Mouse (Mus musculus): ENCODE measurements around the gene Csrnp2. TPM values are rescaled to one million over a fixed set of nuclear protein-coding genes. Genes with fewer than 3 reads are reported as not detected.
A peak's percentile ranks its signal among the peaks of the same experiment; 100 is the strongest.

Gene Csrnp2
- polyA plus RNA-seq, 1 experiment from 2014 or later = 4.7 TPM

GRCm38 (mm10) chr15:100470037-100470436 lies 25.3 kb downstream of the Csrnp2 start:
- H3K27me3 ChIP-seq (replicated peaks; ENCODE audit: insufficient read depth, low read length) = no peaks in the 10 kb centered on the region
- peaks cover 2% of the 10 kb centered on the region; the same call in 1 of the 2 replicates for H3K36me3 ChIP-seq (ENCODE audit: insufficient read depth, low read length)
- H3K4me3 ChIP-seq (ENCODE audit: low read depth, low read length) = no peak overlapping the region; the same call in 1 of the 2 replicates
- no peak for ATAC-seq
- peaks cover 8% of the 10 kb centered on the region; the same call in 1 of the 2 replicates for H3K4me1 ChIP-seq (ENCODE audit: insufficient read depth, low read depth, low read length)
- 53% methylated on average over 10 of the region's 10 CpGs for WGBS
- TF ChIP-seq CTCF (IDR thresholded peaks at IDR 0.05) = no peak
- no peak for TF ChIP-seq EP300 (IDR thresholded peaks at IDR 0.05)
- H3K27ac ChIP-seq (ENCODE audit: low read length) = no peak overlapping the region
- H3K9ac ChIP-seq (replicated peaks; ENCODE audit: low read depth) = 0 out of 2 replicates have a peak overlapping the region, but pooled peaks have one; percentile 58
- H3K4me2 ChIP-seq (replicated peaks; ENCODE audit: low read depth, low read length) = peak overlapping the region; percentile 90; the same call in 1 of the 2 replicates
- no peak for DNase-seq (ENCODE audit: low spot score)
- no peaks in the 10 kb centered on the region for H3K9me3 ChIP-seq (ENCODE audit: low read length)

DNA sequence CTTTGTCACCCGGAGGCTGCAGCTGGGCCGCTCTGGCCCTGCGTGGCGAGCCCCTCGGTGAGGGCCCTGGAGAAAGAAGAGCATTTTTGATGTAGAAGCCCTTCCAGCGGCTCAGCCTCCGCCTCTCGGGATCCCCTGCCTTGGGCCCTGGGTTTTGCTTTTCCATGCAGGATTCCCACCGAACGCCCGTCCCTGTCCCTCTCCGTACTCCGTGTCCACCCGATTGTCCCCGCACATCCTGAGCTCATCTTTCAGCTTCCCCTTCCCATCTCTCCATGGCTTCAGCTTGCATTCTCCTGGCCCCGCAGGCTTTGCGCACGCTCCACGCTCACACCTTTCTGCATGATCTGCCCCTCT lies 26.1 kb downstream of the Csrnp2 start:
- no peaks in the 10 kb centered on the region for H3K27me3 ChIP-seq (replicated peaks; ENCODE audit: insufficient read depth, low read length)
- peak; percentile 8; the same call in 1 of the 2 replicates for ATAC-seq
- TF ChIP-seq EP300 (IDR thresholded peaks at IDR 0.05) (no peak), CTCF (IDR thresholded peaks at IDR 0.05) (no peak)
- H3K9me3 ChIP-seq (ENCODE audit: low read length) = no peaks in the 10 kb centered on the region
- peak; percentile 28 for DNase-seq (ENCODE audit: low spot score)
- H3K4me3 ChIP-seq (ENCODE audit: low read depth, low read length) = peak overlapping the region; percentile 81
- H3K9ac ChIP-seq (replicated peaks; ENCODE audit: low read depth) = peak overlapping the region; percentile 58
- H3K36me3 ChIP-seq (ENCODE audit: insufficient read depth, low read length) = no peaks in the 10 kb centered on the region
- peaks cover 8% of the 10 kb centered on the region; the same call in 1 of the 2 replicates for H3K4me1 ChIP-seq (ENCODE audit: insufficient read depth, low read depth, low read length)
- peak overlapping the region; percentile 90 for H3K4me2 ChIP-seq (replicated peaks; ENCODE audit: low read depth, low read length)
- no peak overlapping the region for H3K27ac ChIP-seq (ENCODE audit: low read length)
- WGBS = under 1% methylated on average over 19 of the region's 19 CpGs

GRCm38 (mm10) chr15:100468295-100469188 lies 26.7 kb downstream of the Csrnp2 start, which contains the start of gene Letmd1:
TSS of gene Letmd1 (plus strand) at chr15:100469023.
- peaks cover 8% of the 10 kb centered on the region; the same call in 1 of the 2 replicates for H3K4me1 ChIP-seq (ENCODE audit: insufficient read depth, low read depth, low read length)
- H3K4me2 ChIP-seq (replicated peaks; ENCODE audit: low read depth, low read length) = peak within 1 kb of the TSS; percentile 90
- H3K4me3 ChIP-seq (ENCODE audit: low read depth, low read length) = peak within 1 kb of the TSS; percentile 81
- DNase-seq (ENCODE audit: low spot score) (peak; percentile 93), ATAC-seq (peak; percentile 99)
- peak within 1 kb of the TSS; percentile 58 for H3K9ac ChIP-seq (replicated peaks; ENCODE audit: low read depth)
- H3K27me3 ChIP-seq (replicated peaks; ENCODE audit: insufficient read depth, low read length) = no peaks in the 10 kb centered on the region
- peak; percentile 82 for TF ChIP-seq CTCF (IDR thresholded peaks at IDR 0.05)
- no peak for TF ChIP-seq EP300 (IDR thresholded peaks at IDR 0.05)
- H3K9me3 ChIP-seq (ENCODE audit: low read length) = no peaks in the 10 kb centered on the region
- peak within 1 kb of the TSS; percentile 79 for H3K27ac ChIP-seq (ENCODE audit: low read length)
- 3% methylated on average over 79 of the region's 84 CpGs for WGBS
- no peaks in the 10 kb centered on the region for H3K36me3 ChIP-seq (ENCODE audit: insufficient read depth, low read length)

DNA sequence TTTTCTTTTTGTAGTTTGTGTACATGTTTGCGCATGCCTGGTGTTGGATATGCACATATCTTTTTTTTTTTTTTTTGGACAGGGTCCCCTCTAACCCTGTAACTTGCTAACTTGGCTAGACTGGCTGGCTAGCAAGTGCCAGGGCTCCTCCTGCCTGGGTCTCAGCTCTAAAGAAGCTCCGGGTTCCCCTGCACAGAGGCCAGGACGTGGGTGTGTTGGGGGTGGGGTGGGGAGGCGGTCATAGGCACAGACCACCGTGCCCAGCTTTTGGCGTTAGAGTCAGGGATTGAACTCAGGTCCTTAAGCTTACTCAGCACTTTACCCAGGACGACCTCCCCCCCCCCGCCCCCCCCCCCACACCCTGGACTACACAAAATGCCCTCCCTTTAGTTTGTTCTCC lies 27.6 kb downstream of the Csrnp2 start:
- Histone ChIP-seq H3K36me3 (ENCODE audit: insufficient read depth, low read length) (no peaks in the 10 kb centered on the region), H3K4me1 (ENCODE audit: insufficient read depth, low read depth, low read length) (peaks cover 8% of the 10 kb centered on the region; the same call in 1 of the 2 replicates), H3K9me3 (ENCODE audit: low read length) (no peaks in the 10 kb centered on the region), H3K27ac (ENCODE audit: low read length) (no peak overlapping the region), H3K4me3 (ENCODE audit: low read depth, low read length) (no peak overlapping the region), H3K4me2 (replicated peaks; ENCODE audit: low read depth, low read length) (no peak overlapping the region), H3K27me3 (replicated peaks; ENCODE audit: insufficient read depth, low read length) (no peaks in the 10 kb centered on the region), H3K9ac (replicated peaks; ENCODE audit: low read depth) (no peak overlapping the region)
- DNase-seq (ENCODE audit: low spot score) = no peak
- 40% methylated on average over 8 of the region's 8 CpGs for WGBS
- TF ChIP-seq EP300 (IDR thresholded peaks at IDR 0.05) (no peak), CTCF (IDR thresholded peaks at IDR 0.05) (no peak)
- no peak for ATAC-seq

GRCm38 (mm10) chr15:100465432-100465831 lies 29.9 kb downstream of the Csrnp2 start:
- no peak overlapping the region for H3K27ac ChIP-seq (ENCODE audit: low read length)
- peaks cover 8% of the 10 kb centered on the region; the same call in 1 of the 2 replicates for H3K4me1 ChIP-seq (ENCODE audit: insufficient read depth, low read depth, low read length)
- H3K27me3 ChIP-seq (replicated peaks; ENCODE audit: insufficient read depth, low read length) = no peaks in the 10 kb centered on the region
- DNase-seq (ENCODE audit: low spot score) (no peak), ATAC-seq (no peak)
- WGBS = 73% methylated on average over 2 of the region's 2 CpGs
- no peak overlapping the region for H3K4me3 ChIP-seq (ENCODE audit: low read depth, low read length)
- no peak; the same call in 1 of the 2 replicates for TF ChIP-seq CTCF (IDR thresholded peaks at IDR 0.05)
- TF ChIP-seq EP300 (IDR thresholded peaks at IDR 0.05) = no peak
- H3K4me2 ChIP-seq (replicated peaks; ENCODE audit: low read depth, low read length) = no peak overlapping the region
- no peaks in the 10 kb centered on the region for H3K9me3 ChIP-seq (ENCODE audit: low read length)
- H3K36me3 ChIP-seq (ENCODE audit: insufficient read depth, low read length) = no peaks in the 10 kb centered on the region
- no peak overlapping the region for H3K9ac ChIP-seq (replicated peaks; ENCODE audit: low read depth)

GRCm38 (mm10) chr15:100463712-100464111 lies 31.6 kb downstream of the Csrnp2 start:
- 0 out of 2 replicates have a peak, but pooled peaks have one; percentile 22 for ATAC-seq
- TF ChIP-seq EP300 (IDR thresholded peaks at IDR 0.05) = no peak
- TF ChIP-seq CTCF (IDR thresholded peaks at IDR 0.05) = peak; percentile 76
- Histone ChIP-seq H3K36me3 (ENCODE audit: insufficient read depth, low read length) (no peaks in the 10 kb centered on the region), H3K9ac (replicated peaks; ENCODE audit: low read depth) (no peak overlapping the region), H3K27ac (ENCODE audit: low read length) (no peak overlapping the region), H3K4me3 (ENCODE audit: low read depth, low read length) (no peak overlapping the region), H3K9me3 (ENCODE audit: low read length) (no peaks in the 10 kb centered on the region), H3K27me3 (replicated peaks; ENCODE audit: insufficient read depth, low read length) (no peaks in the 10 kb centered on the region), H3K4me1 (ENCODE audit: insufficient read depth, low read depth, low read length) (no peaks in the 10 kb centered on the region; the same call in 1 of the 2 replicates), H3K4me2 (replicated peaks; ENCODE audit: low read depth, low read length) (no peak overlapping the region)
- peak; percentile 78 for DNase-seq (ENCODE audit: low spot score)
- WGBS = 22% methylated on average over 6 of the region's 6 CpGs

All from lung, postnatal 0 days (tissue).